Mouse (Mus musculus) cerebellum, adult 11 months (tissue): ENCODE data around the gene Dnaja1.

Source experiments
- DNase-seq: peaks from one replicate; pipeline ENCODE4 v3.0.0; 2022

Dnaja1 gene

GRCm38 (mm10) chr4:40757157-40757779 is 35.3 kb downstream of the Dnaja1 start:
- DNase-seq = no peak

- peak; percentile 97 for DNase-seq
These were observed 36.0 kb downstream of the Dnaja1 start, which contains the start of gene Smu1 for GRCm38 (mm10) chr4:40757780-40758420. Gene Smu1, minus strand, starts transcription at chr4:40757923.

GRCm38 (mm10) chr4:40759876-40760275 is 37.9 kb downstream of the Dnaja1 start:
- no peak for DNase-seq

DNA sequence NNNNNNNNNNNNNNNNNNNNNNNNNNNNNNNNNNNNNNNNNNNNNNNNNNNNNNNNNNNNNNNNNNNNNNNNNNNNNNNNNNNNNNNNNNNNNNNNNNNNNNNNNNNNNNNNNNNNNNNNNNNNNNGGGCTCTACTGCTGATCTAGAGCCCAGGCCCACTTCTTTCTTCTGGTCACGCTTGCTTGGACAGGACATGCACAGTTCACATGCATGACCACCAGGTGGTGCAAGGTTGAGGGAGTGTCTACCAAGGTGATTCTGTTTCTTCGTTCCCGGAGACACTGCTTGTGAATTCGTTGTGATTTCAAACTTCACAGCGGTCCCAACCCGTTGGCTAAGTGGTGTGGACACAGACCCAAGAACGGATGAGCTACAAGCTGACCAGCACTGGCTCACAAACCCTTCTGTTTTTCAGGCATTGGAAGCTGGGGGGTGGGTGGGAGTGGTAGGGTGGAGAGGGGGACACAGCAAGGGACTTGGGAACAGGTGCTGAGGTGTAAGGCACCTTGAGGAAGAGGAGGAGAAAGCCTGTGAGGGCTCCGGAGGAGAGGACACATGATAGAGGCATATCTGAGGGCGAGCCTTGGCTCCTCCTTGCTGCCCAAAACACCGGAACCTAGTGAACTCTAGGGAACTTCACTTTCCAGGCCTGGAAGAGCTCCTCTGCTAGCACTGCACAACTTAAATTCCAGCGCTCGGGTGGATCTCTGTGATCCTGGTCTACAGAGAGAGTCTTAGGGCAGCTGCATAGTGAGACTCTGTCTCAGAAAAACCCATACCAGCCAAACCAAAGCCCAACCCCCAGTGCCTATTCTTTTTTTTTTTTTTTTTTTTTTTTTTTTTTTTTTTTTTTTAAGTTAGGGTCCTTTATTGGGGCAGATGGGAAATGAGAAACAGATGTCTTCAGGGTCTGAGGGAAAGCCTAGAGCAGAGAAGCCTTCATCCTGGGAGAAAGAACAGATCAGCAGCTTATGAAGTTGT is 52.6 kb downstream of the Dnaja1 start:
- DNase-seq = peak; percentile 28

- DNase-seq = no peak
These were observed 54.5 kb downstream of the Dnaja1 start for GRCm38 (mm10) chr4:40776416-40776815.

DNA sequence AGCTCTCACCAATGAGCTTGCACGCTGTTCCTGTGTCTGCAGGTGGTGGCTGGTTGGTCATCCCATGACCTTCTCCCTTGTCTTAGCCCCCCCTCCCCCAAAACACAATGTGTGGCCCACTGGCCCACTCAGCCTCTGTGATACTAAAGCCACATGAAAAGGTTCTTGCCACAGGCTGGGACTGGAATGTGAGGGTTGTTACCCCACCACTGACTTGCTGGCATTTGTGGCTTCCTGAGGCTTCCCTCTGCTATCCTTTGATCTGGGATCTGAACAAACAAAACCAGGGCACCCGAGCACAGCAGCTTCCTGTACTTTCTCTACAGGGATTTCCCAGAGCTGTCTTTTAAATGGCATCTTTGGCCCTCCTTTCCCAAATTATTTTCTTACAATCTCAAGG is 55.2 kb downstream of the Dnaja1 start:
- no peak for DNase-seq

GRCm38 (mm10) chr4:40778656-40779055 is 56.7 kb downstream of the Dnaja1 start:
- no peak for DNase-seq

GRCm38 (mm10) chr4:40781143-40781542 is 59.2 kb downstream of the Dnaja1 start:
- DNase-seq = no peak

GRCm38 (mm10) chr4:40781797-40782495 is 60.0 kb downstream of the Dnaja1 start:
- no peak for DNase-seq

GRCm38 (mm10) chr4:40783049-40783448 is 61.1 kb downstream of the Dnaja1 start:
- DNase-seq = no peak

GRCm38 (mm10) chr4:40784556-40785169 is 62.7 kb downstream of the Dnaja1 start:
- no peak for DNase-seq

GRCm38 (mm10) chr4:40785620-40786166 is 63.7 kb downstream of the Dnaja1 start:
- DNase-seq = no peak

DNA sequence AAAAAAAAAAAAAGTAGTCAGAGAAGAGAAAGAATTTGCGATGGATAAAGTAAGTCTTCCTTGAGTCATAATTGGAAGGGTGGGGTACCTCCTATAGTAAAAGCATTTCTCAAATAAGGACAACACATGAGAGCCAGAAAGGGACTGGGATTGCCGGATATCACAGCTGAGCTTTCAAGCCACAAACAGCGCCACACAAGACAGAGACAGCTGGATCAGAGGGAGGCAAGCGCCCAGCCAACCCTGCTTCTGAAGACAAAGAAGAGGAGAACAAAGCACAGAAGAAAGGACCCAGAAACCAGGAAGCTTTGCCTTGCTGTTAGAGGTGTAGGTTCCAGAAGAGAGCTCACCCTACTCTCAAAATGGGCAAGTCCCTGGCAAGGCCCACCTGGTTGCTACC is 64.6 kb downstream of the Dnaja1 start:
- DNase-seq = no peak
